Mouse (Mus musculus): ENCODE data around the gene Lyar. TPM values are rescaled to one million over a fixed set of nuclear protein-coding genes. Genes with fewer than 3 reads are reported as not detected.

Gene Lyar
- polyA plus RNA-seq, 1 experiment from 2014 or later: 146 TPM

GRCm38 (mm10) chr5:38277098-38277866 is 57.0 kb downstream of the Lyar start:
- Histone ChIP-seq H3K4me1 (ENCODE audit: control insufficient read depth, insufficient read depth, low read length) (peaks cover 8% of the 10 kb centered on the region; the same call in 1 of the 2 replicates), H3K4me2 (ENCODE audit: low read depth, severe bottlenecking) (peak overlapping the region; percentile 37), H3K4me3 (ENCODE audit: low read depth, low read length) (peak overlapping the region; percentile 9), H3K9ac (ENCODE audit: low read length) (no peak overlapping the region), H3K27me3 (ENCODE audit: control insufficient read depth, insufficient read depth, low read length) (peaks cover 46% of the 10 kb centered on the region), H3K36me3 (ENCODE audit: control insufficient read depth, insufficient read depth, low read length) (no peaks in the 10 kb centered on the region), H3K9me3 (ENCODE audit: control insufficient read depth, low read length) (no peaks in the 10 kb centered on the region), H3K27ac (replicated peaks; ENCODE audit: low read depth, low read length) (no peak overlapping the region)
- WGBS: 2% methylated on average over 53 of the region's 65 CpGs
- ATAC-seq (ENCODE audit: insufficient number of reproducible peaks, low FRiP score, low TSS enrichment, low read depth) (peak; percentile 52; the same call in 1 of the 2 replicates), DNase-seq (ENCODE audit: low spot score) (peak; percentile 55)

- Histone ChIP-seq H3K4me3 (ENCODE audit: low read depth, low read length) (peak overlapping the region; percentile 9; the same call in 1 of the 2 replicates), H3K9ac (ENCODE audit: low read length) (no peak overlapping the region), H3K27me3 (ENCODE audit: control insufficient read depth, insufficient read depth, low read length) (peaks cover 46% of the 10 kb centered on the region), H3K4me2 (ENCODE audit: low read depth, severe bottlenecking) (peak overlapping the region; percentile 37; the same call in 1 of the 2 replicates), H3K9me3 (ENCODE audit: control insufficient read depth, low read length) (no peaks in the 10 kb centered on the region), H3K36me3 (ENCODE audit: control insufficient read depth, insufficient read depth, low read length) (no peaks in the 10 kb centered on the region), H3K27ac (replicated peaks; ENCODE audit: low read depth, low read length) (no peak overlapping the region), H3K4me1 (ENCODE audit: control insufficient read depth, insufficient read depth, low read length) (peaks cover 8% of the 10 kb centered on the region; the same call in 1 of the 2 replicates)
- WGBS: 12% methylated on average over 12 of the region's 12 CpGs
- DNase-seq (ENCODE audit: low spot score) (no peak), ATAC-seq (ENCODE audit: insufficient number of reproducible peaks, low FRiP score, low TSS enrichment, low read depth) (no peak)
Observed at GRCm38 (mm10) chr5:38277936-38278600, 57.8 kb downstream of the Lyar start.

DNA sequence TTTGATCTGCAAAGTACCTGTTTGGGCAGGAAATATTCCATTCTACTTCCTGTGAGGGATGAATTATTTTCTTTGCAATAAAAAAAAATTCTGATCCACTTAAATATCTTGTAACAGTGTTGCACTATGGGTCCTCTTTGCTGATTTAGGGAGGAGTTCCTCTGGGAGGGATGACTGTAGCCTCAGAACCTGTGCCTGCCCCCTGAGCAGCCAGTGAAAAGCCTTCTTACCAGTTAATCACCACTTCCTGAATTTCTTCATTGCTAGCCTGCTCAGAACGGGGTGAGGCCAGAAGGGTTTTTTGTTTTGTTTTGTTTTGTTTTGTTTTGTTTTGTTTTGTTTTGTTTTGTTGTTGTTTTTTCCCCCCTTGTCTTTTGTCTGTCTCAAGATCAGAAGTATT is 59.8 kb downstream of the Lyar start:
- ATAC-seq (ENCODE audit: insufficient number of reproducible peaks, low FRiP score, low TSS enrichment, low read depth): no peak
- Histone ChIP-seq H3K9me3 (ENCODE audit: control insufficient read depth, low read length) (no peaks in the 10 kb centered on the region), H3K4me1 (ENCODE audit: control insufficient read depth, insufficient read depth, low read length) (peaks cover 8% of the 10 kb centered on the region; the same call in 1 of the 2 replicates), H3K36me3 (ENCODE audit: control insufficient read depth, insufficient read depth, low read length) (no peaks in the 10 kb centered on the region), H3K9ac (ENCODE audit: low read length) (no peak overlapping the region), H3K4me2 (ENCODE audit: low read depth, severe bottlenecking) (no peak overlapping the region), H3K4me3 (ENCODE audit: low read depth, low read length) (no peak overlapping the region), H3K27ac (replicated peaks; ENCODE audit: low read depth, low read length) (no peak overlapping the region), H3K27me3 (ENCODE audit: control insufficient read depth, insufficient read depth, low read length) (peaks cover 35% of the 10 kb centered on the region)
- WGBS: 34% methylated on average over 1 of the region's 1 CpGs
- DNase-seq (ENCODE audit: low spot score): no peak

Other genes with a start within 250 kb of the Lyar start
- gene Stx18, start 181.7 kb upstream of the Lyar start, polyA plus RNA-seq (2014; fragmentation: Nextera tagmentation; extraction: Ambion mirVana): 53.9 and 59.6 TPM in 2 replicates
- gene Nsg1, start 60.6 kb upstream of the Lyar start, polyA plus RNA-seq (2014; fragmentation: Nextera tagmentation; extraction: Ambion mirVana): 33.6 and 34.9 TPM in 2 replicates
- 15.3 and 19.1 TPM in 2 replicates for gene Zbtb49, start within 50 bp of the Lyar start, polyA plus RNA-seq (2014; fragmentation: Nextera tagmentation; extraction: Ambion mirVana)
- gene Tmem128, start 39.7 kb downstream of the Lyar start, polyA plus RNA-seq (2014; fragmentation: Nextera tagmentation; extraction: Ambion mirVana): 74.2 and 79.9 TPM in 2 replicates
- gene Otop1, start 55.5 kb downstream of the Lyar start, polyA plus RNA-seq (2014; fragmentation: Nextera tagmentation; extraction: Ambion mirVana): 0.28 and 0.40 TPM in 2 replicates
- gene Drd5, start 98.9 kb downstream of the Lyar start, polyA plus RNA-seq (2014; fragmentation: Nextera tagmentation; extraction: Ambion mirVana): not detected in 2 replicates

Measured in limb, embryonic 11.5 days (tissue).